Mouse (Mus musculus) brain, embryonic 14.5 days (tissue): ENCODE measurements at regions not wholly inside any gene's neighbourhood (a gene's known extent, or its start where the extent isn't known, plus 50 kb on each side); places are given as distances from the start of the nearest gene placed in this dataset.

Experiments
- CTCF ChIP-seq: fragments of 200-500 bp; IDR thresholded peaks from 2 replicates; pipeline ENCODE4 v1.5.1; 2012; ENCODE audit warnings: inconsistent platforms, mild to moderate bottlenecking, moderate library complexity, borderline replicate concordance; ENCODE audit not compliant: insufficient read depth, insufficient read length; ENCODE audit errors: extremely low read depth
- POLR2A ChIP-seq: fragments of 200-500 bp; IDR thresholded peaks from 2 replicates; pipeline ENCODE4 v1.6.1; 2012; ENCODE audit warnings: mild to moderate bottlenecking, inconsistent platforms, borderline replicate concordance; ENCODE audit not compliant: poor library complexity, insufficient read depth, insufficient read length, severe bottlenecking; ENCODE audit errors: extremely low read depth

DNA sequence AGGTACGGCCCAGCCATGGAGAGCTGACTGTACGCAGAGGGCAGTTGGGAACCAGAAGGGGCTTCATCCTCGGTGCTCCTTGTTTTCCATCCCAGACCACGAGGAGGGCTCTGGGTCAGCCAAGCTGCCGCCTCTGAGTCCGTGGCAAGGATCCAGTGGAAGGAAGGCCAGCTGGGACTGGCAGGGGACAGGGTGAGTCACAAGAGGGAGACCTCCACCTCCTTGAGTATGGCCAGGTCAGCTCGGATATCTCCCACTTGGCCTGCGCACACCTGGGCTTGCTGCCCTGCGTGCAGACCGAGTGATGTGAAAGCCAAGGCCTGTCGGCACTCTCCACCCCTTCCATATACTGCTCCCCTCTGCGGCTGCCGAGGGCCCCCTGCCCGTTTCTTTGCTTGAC lies 270.9 kb upstream of the Rtl1 start:
- TF ChIP-seq CTCF (no peak), POLR2A (no peak)
